Mouse (Mus musculus): ENCODE results near the gene Dync1li2. TPM values are rescaled to one million over a fixed set of nuclear protein-coding genes. Genes with fewer than 3 reads are reported as not detected.
A peak's percentile ranks its signal among the peaks of the same experiment; 100 is the strongest.

The Dync1li2 gene
- polyA plus RNA-seq, 1 experiment from 2014 or later: 55.0 TPM

- Histone ChIP-seq H3K4me2 (ENCODE audit: low read length) (no peak overlapping the region), H3K9me3 (ENCODE audit: control insufficient read depth, low read length) (no peaks in the 10 kb centered on the region), H3K27ac (replicated peaks in 1 of 2; ENCODE audit: control insufficient read depth in 1 of 2, insufficient read depth in 1 of 2, low read depth in 2 of 2, low read length in 2 of 2) (no peak overlapping the region)
Measured at GRCm38 (mm10) chr8:104414204-104414603, 28.6 kb downstream of the Dync1li2 start.

GRCm38 (mm10) chr8:104413770-104414169 lies 29.1 kb downstream of the Dync1li2 start:
- Histone ChIP-seq H3K9ac (ENCODE audit: low read length) (no peak overlapping the region), H3K36me3 (ENCODE audit: control insufficient read depth, insufficient read depth, low read length) (peaks cover 32% of the 10 kb centered on the region), H3K27ac (replicated peaks in 1 of 2; ENCODE audit: control insufficient read depth in 1 of 2, insufficient read depth in 1 of 2, low read depth in 2 of 2, low read length in 2 of 2) (peak overlapping the region; percentile 23 to 31; a peak in 1 of 4 replicates), H3K4me1 (ENCODE audit: control insufficient read depth in 2 of 2, insufficient read depth in 2 of 2, low read length in 2 of 2) (peaks cover 10 to 26% of the 10 kb centered on the region in 2 experiments), H3K9me3 (ENCODE audit: control insufficient read depth, low read length) (no peaks in the 10 kb centered on the region), H3K4me3 (ENCODE audit: control insufficient read depth in 1 of 2, insufficient read depth in 1 of 2, low read depth in 1 of 2, low read length in 2 of 2) (no peak overlapping the region), H3K4me2 (ENCODE audit: low read length) (0 out of 2 replicates have a peak overlapping the region, but pooled peaks have one; percentile 22), H3K27me3 (ENCODE audit: control insufficient read depth, insufficient read depth, low read length) (no peaks in the 10 kb centered on the region)
- ATAC-seq (ENCODE audit: insufficient number of reproducible peaks, insufficient read depth, low FRiP score, low read depth): peak; percentile 34; the same call in 1 of the 2 replicates
- 51% methylated on average over 4 of the region's 4 CpGs for WGBS

More at GRCm38 (mm10) chr8:104414204-104414603, 28.6 kb downstream of the Dync1li2 start:
- H3K27me3 ChIP-seq (ENCODE audit: control insufficient read depth, insufficient read depth, low read length): no peaks in the 10 kb centered on the region
- no peak overlapping the region for H3K9ac ChIP-seq (ENCODE audit: low read length)
- ATAC-seq (ENCODE audit: insufficient number of reproducible peaks, insufficient read depth, low FRiP score, low read depth): no peak
- H3K36me3 ChIP-seq (ENCODE audit: control insufficient read depth, insufficient read depth, low read length): peaks cover 36% of the 10 kb centered on the region
- WGBS: 59% methylated on average over 3 of the region's 3 CpGs
- no peak overlapping the region for H3K4me3 ChIP-seq (ENCODE audit: control insufficient read depth in 1 of 2, insufficient read depth in 1 of 2, low read depth in 1 of 2, low read length in 2 of 2)
- H3K4me1 ChIP-seq (ENCODE audit: control insufficient read depth in 2 of 2, insufficient read depth in 2 of 2, low read length in 2 of 2): peaks cover 10 to 26% of the 10 kb centered on the region in 2 experiments

- Histone ChIP-seq H3K27me3 (ENCODE audit: control insufficient read depth, insufficient read depth, low read length) (no peaks in the 10 kb centered on the region), H3K4me3 (ENCODE audit: control insufficient read depth in 1 of 2, insufficient read depth in 1 of 2, low read depth in 1 of 2, low read length in 2 of 2) (no peak overlapping the region), H3K9ac (ENCODE audit: low read length) (no peak overlapping the region; the same call in 1 of the 2 replicates), H3K36me3 (ENCODE audit: control insufficient read depth, insufficient read depth, low read length) (peaks cover 24% of the 10 kb centered on the region), H3K4me2 (ENCODE audit: low read length) (peak overlapping the region; percentile 22; the same call in 1 of the 2 replicates), H3K27ac (replicated peaks in 1 of 2; ENCODE audit: control insufficient read depth in 1 of 2, insufficient read depth in 1 of 2, low read depth in 2 of 2, low read length in 2 of 2) (peak overlapping the region; percentile 22 to 35; a peak in 2 of 4 replicates), H3K4me1 (ENCODE audit: control insufficient read depth in 2 of 2, insufficient read depth in 2 of 2, low read length in 2 of 2) (peaks cover 10 to 26% of the 10 kb centered on the region in 2 experiments), H3K9me3 (ENCODE audit: control insufficient read depth, low read length) (no peaks in the 10 kb centered on the region)
- ATAC-seq (ENCODE audit: insufficient number of reproducible peaks, insufficient read depth, low FRiP score, low read depth): no peak
- WGBS: 32% methylated on average over 7 of the region's 7 CpGs
Measured at GRCm38 (mm10) chr8:104412805-104413532, 29.9 kb downstream of the Dync1li2 start.

DNA sequence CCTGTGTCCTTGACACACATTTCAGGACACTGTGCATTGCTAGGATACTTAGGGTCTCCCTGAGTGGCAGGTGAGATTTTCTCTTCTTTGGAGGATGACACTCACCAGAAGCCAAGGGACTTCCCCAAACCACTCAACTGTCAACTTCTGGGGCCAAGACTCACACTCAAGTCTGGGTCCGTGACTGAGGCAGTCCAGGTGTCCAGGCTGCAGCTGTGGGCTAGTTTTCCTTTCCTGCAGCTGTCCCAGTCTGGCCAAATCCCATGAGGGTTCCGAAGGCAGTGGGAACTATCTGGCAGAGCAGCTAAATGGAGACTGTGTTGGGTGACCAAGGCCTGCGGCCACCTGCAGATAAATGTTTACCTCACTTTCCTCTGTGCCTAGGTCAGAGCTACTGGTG lies 30.9 kb downstream of the Dync1li2 start:
- Histone ChIP-seq H3K36me3 (ENCODE audit: control insufficient read depth, insufficient read depth, low read length) (peaks cover 14% of the 10 kb centered on the region), H3K27me3 (ENCODE audit: control insufficient read depth, insufficient read depth, low read length) (no peaks in the 10 kb centered on the region), H3K4me1 (ENCODE audit: control insufficient read depth in 2 of 2, insufficient read depth in 2 of 2, low read length in 2 of 2) (peaks cover 10 to 26% of the 10 kb centered on the region in 2 experiments), H3K9ac (ENCODE audit: low read length) (no peak overlapping the region), H3K9me3 (ENCODE audit: control insufficient read depth, low read length) (no peaks in the 10 kb centered on the region), H3K4me2 (ENCODE audit: low read length) (no peak overlapping the region), H3K4me3 (ENCODE audit: control insufficient read depth in 1 of 2, insufficient read depth in 1 of 2, low read depth in 1 of 2, low read length in 2 of 2) (no peak overlapping the region), H3K27ac (replicated peaks in 1 of 2; ENCODE audit: control insufficient read depth in 1 of 2, insufficient read depth in 1 of 2, low read depth in 2 of 2, low read length in 2 of 2) (no peak overlapping the region)
- WGBS: 73% methylated on average over 3 of the region's 3 CpGs
- ATAC-seq (ENCODE audit: insufficient number of reproducible peaks, insufficient read depth, low FRiP score, low read depth): no peak

GRCm38 (mm10) chr8:104411468-104411867 lies 31.4 kb downstream of the Dync1li2 start:
- H3K4me3 ChIP-seq (ENCODE audit: control insufficient read depth in 1 of 2, insufficient read depth in 1 of 2, low read depth in 1 of 2, low read length in 2 of 2): no peak overlapping the region
- no peak overlapping the region for H3K9ac ChIP-seq (ENCODE audit: low read length)
- no peaks in the 10 kb centered on the region for H3K9me3 ChIP-seq (ENCODE audit: control insufficient read depth, low read length)
- H3K36me3 ChIP-seq (ENCODE audit: control insufficient read depth, insufficient read depth, low read length): peaks cover 13% of the 10 kb centered on the region
- no peak overlapping the region for H3K4me2 ChIP-seq (ENCODE audit: low read length)
- peaks cover 10 to 26% of the 10 kb centered on the region in 2 experiments for H3K4me1 ChIP-seq (ENCODE audit: control insufficient read depth in 2 of 2, insufficient read depth in 2 of 2, low read length in 2 of 2)
- no peak for ATAC-seq (ENCODE audit: insufficient number of reproducible peaks, insufficient read depth, low FRiP score, low read depth)
- H3K27me3 ChIP-seq (ENCODE audit: control insufficient read depth, insufficient read depth, low read length): no peaks in the 10 kb centered on the region
- 79% methylated on average over 3 of the region's 3 CpGs for WGBS
- no peak overlapping the region for H3K27ac ChIP-seq (replicated peaks in 1 of 2; ENCODE audit: control insufficient read depth in 1 of 2, insufficient read depth in 1 of 2, low read depth in 2 of 2, low read length in 2 of 2)

DNA sequence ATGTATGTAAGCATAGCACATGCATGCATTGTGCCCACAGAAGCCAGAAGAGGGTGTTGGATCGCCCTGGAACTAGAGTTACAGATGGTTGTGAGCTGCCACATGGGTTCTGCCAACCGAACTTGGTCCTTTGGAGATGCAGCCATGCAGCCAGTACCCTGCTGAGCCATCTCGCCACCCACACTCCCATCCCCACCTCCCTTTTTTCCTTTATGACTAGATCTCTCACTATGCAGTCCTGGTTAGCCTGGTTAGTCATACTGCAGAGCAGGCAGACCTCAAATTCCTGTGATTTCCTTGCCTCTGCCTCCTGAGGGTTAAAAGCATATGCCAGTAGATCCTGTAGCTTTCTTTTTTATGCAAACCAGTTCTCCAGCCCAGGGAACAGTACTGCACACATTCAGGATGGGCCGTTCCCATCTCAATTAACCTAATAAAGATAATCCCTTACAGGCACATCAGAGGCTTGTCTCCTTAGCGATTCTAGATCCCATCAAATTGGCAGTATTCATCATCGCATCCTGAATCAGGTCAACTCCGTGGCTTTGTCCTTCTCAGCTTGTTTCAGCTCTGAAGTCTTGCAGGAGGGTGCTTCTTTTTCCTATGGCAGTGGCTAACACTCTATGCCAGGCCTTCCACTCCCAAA lies 32.1 kb downstream of the Dync1li2 start:
- H3K27ac ChIP-seq (replicated peaks in 1 of 2; ENCODE audit: control insufficient read depth in 1 of 2, insufficient read depth in 1 of 2, low read depth in 2 of 2, low read length in 2 of 2): no peak overlapping the region
- 71% methylated on average over 7 of the region's 7 CpGs for WGBS
- H3K4me2 ChIP-seq (ENCODE audit: low read length): no peak overlapping the region
- peaks cover 9% of the 10 kb centered on the region for H3K36me3 ChIP-seq (ENCODE audit: control insufficient read depth, insufficient read depth, low read length)
- ATAC-seq (ENCODE audit: insufficient number of reproducible peaks, insufficient read depth, low FRiP score, low read depth): no peak
- no peaks in the 10 kb centered on the region for H3K9me3 ChIP-seq (ENCODE audit: control insufficient read depth, low read length)
- H3K4me1 ChIP-seq (ENCODE audit: control insufficient read depth in 2 of 2, insufficient read depth in 2 of 2, low read length in 2 of 2): peaks cover 14 to 28% of the 10 kb centered on the region in 2 experiments
- no peaks in the 10 kb centered on the region for H3K27me3 ChIP-seq (ENCODE audit: control insufficient read depth, insufficient read depth, low read length)
- H3K4me3 ChIP-seq (ENCODE audit: control insufficient read depth in 1 of 2, insufficient read depth in 1 of 2, low read depth in 1 of 2, low read length in 2 of 2): no peak overlapping the region
- no peak overlapping the region for H3K9ac ChIP-seq (ENCODE audit: low read length)

DNA sequence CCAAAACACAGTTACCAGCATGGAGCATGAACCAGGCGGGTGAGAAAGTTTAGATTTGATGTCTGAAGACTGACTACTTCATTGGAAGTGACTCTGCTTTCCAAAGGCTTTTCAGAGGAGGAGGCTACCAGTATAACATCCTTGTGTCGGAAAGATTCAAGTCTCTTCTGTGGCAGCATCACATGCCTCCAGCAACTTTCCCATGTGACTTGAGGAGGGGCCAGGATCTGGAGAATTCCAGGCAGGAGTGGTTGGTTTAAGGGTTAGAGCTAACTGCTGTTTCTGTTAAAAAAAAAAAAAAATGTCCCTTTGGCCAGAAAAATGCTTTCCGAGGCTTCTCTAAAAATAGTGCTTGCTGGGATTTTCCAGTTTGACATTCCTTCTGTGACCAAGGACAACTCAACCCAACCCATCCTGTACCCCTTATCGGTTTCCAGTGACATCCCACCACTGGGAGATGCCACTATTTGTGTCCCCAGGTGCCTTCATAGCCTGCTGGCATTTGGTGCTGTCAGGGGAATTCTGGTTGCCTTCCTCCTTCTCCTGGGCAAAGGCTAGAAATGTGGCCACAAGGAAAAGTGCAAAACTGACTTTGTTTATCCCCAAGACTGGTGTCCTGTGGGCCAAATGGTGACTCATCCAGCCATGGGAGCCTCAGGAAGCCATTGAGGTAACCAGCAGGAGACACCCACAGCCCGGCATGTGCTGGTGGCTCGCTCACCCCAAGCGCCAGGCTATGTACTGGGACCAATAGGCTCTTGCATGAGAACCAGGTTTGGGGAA lies 34.3 kb downstream of the Dync1li2 start:
- Histone ChIP-seq H3K27ac (replicated peaks in 1 of 2; ENCODE audit: control insufficient read depth in 1 of 2, insufficient read depth in 1 of 2, low read depth in 2 of 2, low read length in 2 of 2) (no peak overlapping the region), H3K36me3 (ENCODE audit: control insufficient read depth, insufficient read depth, low read length) (no peaks in the 10 kb centered on the region), H3K4me2 (ENCODE audit: low read length) (no peak overlapping the region), H3K27me3 (ENCODE audit: control insufficient read depth, insufficient read depth, low read length) (no peaks in the 10 kb centered on the region), H3K9me3 (ENCODE audit: control insufficient read depth, low read length) (no peaks in the 10 kb centered on the region), H3K4me3 (ENCODE audit: control insufficient read depth in 1 of 2, insufficient read depth in 1 of 2, low read depth in 1 of 2, low read length in 2 of 2) (no peak overlapping the region), H3K4me1 (ENCODE audit: control insufficient read depth in 2 of 2, insufficient read depth in 2 of 2, low read length in 2 of 2) (peaks cover 18 to 32% of the 10 kb centered on the region in 2 experiments), H3K9ac (ENCODE audit: low read length) (no peak overlapping the region)
- ATAC-seq (ENCODE audit: insufficient number of reproducible peaks, insufficient read depth, low FRiP score, low read depth): no peak
- WGBS: 78% methylated on average over 7 of the region's 7 CpGs

All from heart, embryonic 14.5 days (tissue).